Mouse (Mus musculus): ENCODE results near the gene BC028528.

DNA sequence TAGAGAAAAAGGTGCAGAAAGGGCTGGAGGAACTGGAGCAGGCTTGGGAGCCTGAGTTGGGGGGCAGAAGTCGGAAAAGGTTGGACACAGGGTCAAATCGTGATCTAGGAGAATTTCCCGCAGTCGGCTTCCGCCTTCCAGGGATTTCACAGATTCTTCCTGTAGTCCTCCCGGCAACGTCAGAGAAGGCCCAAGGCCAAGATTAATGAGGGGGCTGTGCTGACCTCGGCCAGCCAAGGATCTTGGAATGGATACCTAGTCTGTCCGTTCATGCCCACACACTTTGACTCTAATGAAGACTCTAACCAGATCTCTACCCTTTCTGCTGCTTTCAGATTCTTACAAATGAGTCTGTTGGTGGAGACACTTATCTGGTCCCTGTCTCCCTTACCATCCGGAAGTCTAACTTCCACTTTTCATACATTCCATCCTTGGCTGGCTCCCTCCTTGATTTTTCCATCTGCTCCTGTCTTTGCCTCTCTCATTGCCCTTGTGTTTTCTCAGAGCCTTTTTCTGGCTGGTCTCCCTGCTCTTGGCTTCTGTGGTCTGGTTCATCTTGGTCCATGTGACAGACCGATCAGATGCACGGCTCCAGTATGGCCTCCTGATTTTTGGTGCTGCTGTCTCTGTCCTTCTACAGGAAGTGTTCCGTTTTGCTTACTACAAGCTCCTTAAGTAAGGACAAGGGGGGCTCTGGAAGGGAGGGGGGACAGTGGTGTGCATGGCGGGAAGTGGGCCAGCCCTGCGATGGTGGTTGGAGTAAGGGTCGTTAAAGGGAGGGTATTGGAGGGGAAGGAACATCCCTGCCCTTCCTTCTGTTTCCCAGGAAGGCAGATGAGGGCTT, 2.7 kb upstream of the BC028528 start:
- TF ChIP-seq CTCF (conservative IDR thresholded peaks at IDR 0.05; ENCODE audit: insufficient read depth, insufficient read length, low read depth, low read length) (no peak), POLR2A (IDR thresholded peaks at IDR 0.05; ENCODE audit: low read depth, low read length) (no peak)
